Mouse (Mus musculus): ENCODE results near the gene Plxnc1.
A peak's percentile ranks its signal among the peaks of the same experiment; 100 is the strongest.

Plxnc1 gene

GRCm38 (mm10) chr10:94944691-94945205, at the start of gene Plxnc1:
Gene Plxnc1 (minus strand): TSS chr10:94944835.
- DNase-seq (ENCODE audit: low spot score in 2 of 2), result peak; percentile 63 to 85

GRCm38 (mm10) chr10:94992127-94992526, 47.5 kb upstream of the Plxnc1 start:
- peak; percentile 68 to 89 for DNase-seq (ENCODE audit: low spot score in 2 of 2)

GRCm38 (mm10) chr10:94991564-94992097, 47.0 kb upstream of the Plxnc1 start:
- DNase-seq (ENCODE audit: low spot score in 2 of 2), result peak; percentile 49 to 71

DNA sequence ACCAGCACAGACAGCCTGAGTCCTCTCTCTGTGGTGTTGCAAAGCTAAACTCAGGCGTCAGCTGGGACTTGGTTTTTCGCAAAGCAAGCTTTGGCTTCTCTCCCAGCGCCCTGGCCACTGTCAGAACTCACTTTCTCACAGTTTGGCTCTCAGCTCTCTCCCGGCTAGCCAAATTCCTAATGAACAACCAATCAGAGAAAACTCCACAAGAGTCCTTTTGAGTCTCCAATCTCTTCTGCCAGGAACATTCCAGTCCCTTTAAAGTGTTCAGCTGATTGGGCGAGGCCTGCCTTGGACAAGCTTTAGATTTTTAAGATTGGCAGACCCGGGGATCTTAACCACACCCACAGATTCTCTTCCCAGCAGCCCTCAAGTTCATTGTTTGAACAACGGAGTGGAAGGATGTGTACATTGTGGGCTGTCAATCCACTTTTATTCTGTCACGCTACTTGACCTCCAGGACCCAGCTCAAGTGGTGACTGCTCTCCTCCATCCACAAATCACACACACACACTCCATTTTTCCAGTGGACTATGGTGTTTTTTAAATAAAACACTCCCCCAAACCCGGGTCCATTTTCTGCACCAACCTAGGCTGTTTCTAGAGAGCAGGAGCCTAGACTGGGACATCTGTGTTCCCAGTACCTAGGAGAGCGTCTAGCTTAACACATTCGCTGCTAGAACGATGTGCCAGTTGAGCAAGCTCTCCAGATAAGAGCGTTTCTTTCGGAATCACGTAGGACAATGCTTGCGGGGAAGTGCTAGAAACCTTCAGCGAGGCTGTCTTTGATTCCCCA, 46.3 kb upstream of the Plxnc1 start:
- DNase-seq (ENCODE audit: low spot score in 2 of 2), result no peak

DNA sequence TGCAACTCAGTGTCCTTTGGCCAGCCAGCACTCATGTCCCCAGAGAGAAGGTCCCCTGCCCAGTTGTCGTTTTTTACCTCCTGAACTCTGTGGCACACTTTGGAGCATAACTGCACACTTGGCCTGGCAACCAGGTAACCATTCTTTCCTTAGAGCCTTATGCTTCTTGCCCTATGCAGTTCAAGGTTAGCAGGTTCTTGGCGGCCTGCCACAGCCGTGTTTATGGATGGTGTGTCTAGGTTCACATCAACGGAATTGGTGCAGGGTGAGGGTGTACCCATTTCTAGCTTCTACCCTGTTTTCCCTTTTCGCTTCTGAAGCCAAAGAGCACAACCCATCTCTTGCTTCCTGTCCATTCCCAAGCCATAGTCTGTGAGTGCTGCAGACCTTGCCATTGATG, 44.7 kb upstream of the Plxnc1 start:
- no peak for DNase-seq (ENCODE audit: low spot score in 2 of 2)

- no peak for DNase-seq (ENCODE audit: low spot score in 2 of 2)
Measured at GRCm38 (mm10) chr10:94985103-94985502, 40.5 kb upstream of the Plxnc1 start.

DNA sequence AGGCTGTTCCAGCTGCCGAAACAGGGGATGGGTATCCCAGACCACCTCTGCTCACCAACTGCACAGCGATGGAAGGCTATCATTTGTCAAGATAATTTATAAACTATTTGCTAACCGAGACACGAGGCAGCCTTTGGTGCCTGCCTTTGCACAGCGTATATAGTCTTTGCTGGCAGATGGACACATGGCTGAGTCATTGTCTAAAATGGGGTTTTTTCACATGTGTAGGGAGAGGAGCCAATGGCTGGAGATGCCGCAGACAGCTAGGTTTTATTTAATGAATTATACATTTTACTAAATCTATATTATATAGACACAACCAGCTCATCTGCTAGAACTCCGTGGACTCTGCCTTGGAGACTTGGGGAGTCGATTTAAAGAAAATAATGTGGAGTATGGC, 37.9 kb upstream of the Plxnc1 start:
- DNase-seq (ENCODE audit: low spot score in 2 of 2), result no peak

- no peak for DNase-seq (ENCODE audit: low spot score in 2 of 2)
Measured at GRCm38 (mm10) chr10:94981466-94982138, 37.0 kb upstream of the Plxnc1 start.

DNA sequence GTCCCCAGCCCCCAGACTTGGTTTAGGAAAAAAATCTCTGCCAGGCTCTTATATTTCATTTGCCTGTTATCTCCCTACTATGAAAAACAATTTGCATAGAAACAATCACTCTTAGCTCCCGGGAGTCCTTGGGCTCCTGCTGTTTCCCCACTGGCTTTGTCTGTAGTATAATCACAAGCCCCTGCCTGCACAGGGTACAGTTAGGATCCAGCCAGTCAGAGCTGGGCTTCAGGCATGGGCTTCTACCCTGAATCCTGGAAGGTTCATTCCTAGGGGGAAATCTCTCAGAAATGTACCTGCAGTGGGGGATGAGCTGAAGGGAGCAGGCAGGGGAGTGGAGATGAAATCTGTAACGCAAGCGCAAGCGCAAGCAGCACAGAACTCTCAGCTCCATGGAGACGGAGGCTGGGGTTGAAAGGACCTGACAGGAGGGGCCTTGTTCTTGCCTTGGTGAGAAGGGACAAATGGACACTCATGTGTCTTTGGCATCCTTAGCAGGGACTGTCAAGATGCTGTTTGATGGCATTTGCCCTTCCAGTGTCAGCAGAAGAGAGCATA, 33.7 kb upstream of the Plxnc1 start:
- DNase-seq (ENCODE audit: low spot score in 2 of 2), result no peak

GRCm38 (mm10) chr10:94976329-94976728, 31.7 kb upstream of the Plxnc1 start:
- DNase-seq (ENCODE audit: low spot score in 2 of 2), result peak; percentile 29 to 74

GRCm38 (mm10) chr10:94975099-94975496, 30.5 kb upstream of the Plxnc1 start:
- DNase-seq (ENCODE audit: low spot score in 2 of 2), result no peak

GRCm38 (mm10) chr10:94974345-94975098, 29.9 kb upstream of the Plxnc1 start:
- DNase-seq (ENCODE audit: low spot score in 2 of 2), result no peak

- DNase-seq (ENCODE audit: low spot score in 2 of 2), result no peak
Measured at GRCm38 (mm10) chr10:94971625-94972161, 27.1 kb upstream of the Plxnc1 start.

DNA sequence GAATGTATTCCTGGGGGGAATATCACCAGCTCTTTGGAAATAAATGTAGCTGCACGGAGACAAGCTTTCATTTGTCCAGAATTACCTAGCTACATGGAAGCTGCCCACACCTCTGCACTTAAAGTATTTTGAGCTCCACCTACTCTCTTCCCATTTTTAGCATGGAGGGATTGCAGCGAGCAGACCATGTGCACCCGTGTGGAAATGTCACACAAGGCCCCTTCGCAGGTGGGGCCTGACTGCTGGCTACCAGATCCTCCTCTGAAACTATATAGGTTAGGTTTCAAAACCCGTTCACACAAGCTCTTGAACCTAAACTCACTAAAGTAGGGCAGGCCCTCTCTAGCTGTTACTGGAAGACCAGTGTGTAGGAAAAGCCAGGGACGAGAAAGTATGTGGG, 25.6 kb upstream of the Plxnc1 start:
- DNase-seq (ENCODE audit: low spot score in 2 of 2), result no peak

DNA sequence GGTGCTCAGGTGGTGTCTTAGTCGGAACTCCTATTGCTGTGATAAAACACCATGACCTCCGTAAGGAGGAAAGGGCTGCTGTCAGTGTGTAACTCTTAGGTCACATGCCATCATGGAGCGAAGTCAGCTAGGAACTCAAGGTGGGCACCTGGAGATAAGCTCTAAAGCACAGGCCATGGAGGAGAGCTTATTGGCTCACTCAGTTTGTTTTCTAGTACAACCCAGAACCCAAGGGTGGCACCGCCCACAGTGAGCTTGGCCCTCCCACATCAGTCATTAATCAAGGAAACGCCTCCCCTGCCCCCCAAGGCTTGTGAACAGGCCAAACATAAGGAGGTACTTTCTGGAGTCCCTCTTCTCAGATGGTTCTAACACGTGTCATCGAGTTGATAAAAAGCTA, 22.8 kb upstream of the Plxnc1 start:
- DNase-seq (ENCODE audit: low spot score in 2 of 2), result no peak

DNA sequence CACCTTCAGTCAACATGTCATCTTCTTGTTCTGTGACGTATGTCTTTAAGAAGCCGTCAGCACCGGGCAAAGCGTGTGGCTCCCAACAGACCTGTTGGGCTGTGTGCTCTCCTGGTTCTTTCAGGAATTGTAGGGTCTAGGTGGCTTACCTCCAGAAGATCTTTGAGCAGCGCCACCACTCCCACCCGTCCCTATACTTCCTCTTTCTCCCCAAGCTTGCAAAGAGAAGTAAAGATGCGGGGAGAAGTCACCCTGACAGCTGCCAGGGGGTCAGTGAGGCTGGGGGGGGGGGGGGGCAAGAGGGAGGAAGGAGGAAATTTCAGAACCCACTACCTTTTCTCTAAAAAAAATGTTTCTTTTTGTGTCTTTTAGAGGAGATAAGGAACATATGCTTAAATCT, 22.2 kb upstream of the Plxnc1 start:
- no peak for DNase-seq (ENCODE audit: low spot score in 2 of 2)

DNA sequence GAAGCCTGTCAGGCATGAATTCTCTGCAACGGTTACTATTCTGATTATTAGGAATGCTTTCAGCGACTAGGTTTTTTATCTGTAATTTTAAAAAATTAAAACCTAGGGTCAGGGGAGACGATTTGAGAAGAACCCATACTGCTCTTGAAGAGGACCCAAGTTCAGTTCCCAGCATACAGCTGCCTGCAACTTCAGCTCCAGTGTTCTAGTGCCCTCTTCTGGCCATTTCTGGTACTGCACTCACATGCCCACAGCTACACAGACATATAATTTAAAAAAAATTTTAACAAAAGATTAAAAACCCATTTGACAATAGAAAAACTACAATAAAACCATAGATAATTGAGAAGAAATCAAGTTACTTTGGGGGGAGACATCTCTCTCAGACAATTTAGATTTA, 20.5 kb upstream of the Plxnc1 start:
- peak; percentile 47 to 82 for DNase-seq (ENCODE audit: low spot score in 2 of 2)

- no peak for DNase-seq (ENCODE audit: low spot score in 2 of 2)
Measured at GRCm38 (mm10) chr10:94962005-94962404, 17.4 kb upstream of the Plxnc1 start.

DNA sequence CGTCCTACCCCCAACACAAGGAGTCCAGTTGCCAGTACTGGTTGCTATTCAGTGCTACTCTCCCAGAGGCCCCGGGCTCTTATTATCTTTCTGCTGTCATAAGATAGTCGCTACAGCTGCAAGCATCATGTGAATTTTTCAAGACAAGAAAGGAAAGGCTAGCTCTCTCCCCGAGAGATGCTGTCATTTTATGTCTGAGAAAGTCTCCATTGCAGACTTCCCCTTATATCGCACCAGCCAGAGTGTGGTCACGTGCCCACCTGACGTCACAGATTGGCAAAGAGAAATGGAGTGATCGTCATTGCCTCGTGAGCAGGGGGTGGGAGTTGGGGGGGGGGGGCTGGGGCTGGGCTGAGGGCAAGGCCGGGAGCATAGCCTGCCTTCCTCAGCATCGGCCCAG, 16.6 kb upstream of the Plxnc1 start:
- no peak for DNase-seq (ENCODE audit: low spot score in 2 of 2)

DNA sequence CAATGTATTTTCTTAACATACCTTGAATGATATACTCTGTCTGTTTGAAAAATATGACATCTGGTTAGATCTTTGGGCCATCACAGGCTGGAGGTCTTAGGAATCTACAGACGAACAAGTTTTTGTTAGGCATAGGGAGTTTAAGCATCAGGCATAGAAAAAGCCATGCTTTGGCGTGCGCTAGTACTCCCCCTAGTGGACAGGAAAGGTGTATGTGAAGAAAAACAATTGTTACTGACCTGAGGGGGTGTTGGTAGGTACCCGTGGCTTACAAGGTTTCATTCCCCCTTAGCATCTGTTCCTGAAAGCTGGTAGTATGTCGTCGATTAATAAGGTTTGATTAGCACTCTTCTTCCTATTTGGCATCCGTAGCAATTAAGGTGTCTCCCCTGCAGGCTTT, 13.7 kb upstream of the Plxnc1 start:
- peak; percentile 58 to 75 for DNase-seq (ENCODE audit: low spot score in 2 of 2)

DNA sequence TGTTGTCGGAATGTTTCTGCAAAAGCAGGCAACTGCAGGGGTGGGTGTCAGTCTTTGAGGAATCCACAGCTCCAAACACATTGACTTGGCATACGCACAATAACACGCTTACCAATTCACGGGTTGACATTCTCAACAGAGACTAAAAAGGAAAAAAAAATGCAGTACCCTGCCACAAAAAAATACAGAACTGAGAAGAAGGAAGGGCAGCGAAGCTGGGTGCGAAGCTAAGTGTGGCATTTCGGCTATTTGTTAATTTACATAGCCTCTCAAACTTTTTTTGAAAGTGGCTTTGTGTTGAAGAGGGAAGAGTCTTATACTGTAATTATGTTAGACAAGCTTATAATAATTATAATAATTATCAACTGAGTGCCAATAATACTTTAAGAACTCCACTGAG, 13.1 kb upstream of the Plxnc1 start:
- DNase-seq (ENCODE audit: low spot score in 2 of 2), result no peak
